Mouse (Mus musculus) forebrain, postnatal 0 days (tissue): ENCODE data around the gene Csf1. TPM values are rescaled to one million over a fixed set of nuclear protein-coding genes. Genes with fewer than 3 reads are reported as not detected.

ENCODE experiments used
- ATAC-seq: fragments of 200-750 bp; cut with Nextera tagmentation; 2 replicates; pipeline ENCODE4 v1.8.0; 2017; ENCODE audit warnings: mild to moderate bottlenecking, moderate library complexity
- DNase-seq: peaks from one replicate; pipeline ENCODE4 v3.0.0-alpha.2; 2015
- H3K27ac ChIP-seq: fragments of 300-500 bp; sonication (generic); 2 replicates; pipeline ENCODE4 v1.5.1; 2014; ENCODE audit warnings: low read depth, mild to moderate bottlenecking, antibody characterized with exemption, low read length, moderate library complexity, mixed read lengths
- H3K27me3 ChIP-seq: fragments of 300-500 bp; sonication (generic); 2 replicates; pipeline ENCODE4 v1.6.1; 2014; ENCODE audit warnings: mild to moderate bottlenecking, low read length, mixed read lengths; ENCODE audit not compliant: insufficient read depth
- H3K36me3 ChIP-seq: fragments of 300-500 bp; sonication (generic); 2 replicates; pipeline ENCODE4 v1.6.1; 2014; ENCODE audit warnings: mild to moderate bottlenecking, moderate library complexity; ENCODE audit not compliant: insufficient read depth
- H3K4me1 ChIP-seq: fragments of 300-500 bp; sonication (generic); 2 replicates; pipeline ENCODE4 v1.6.1; 2014; ENCODE audit warnings: antibody characterized with exemption; ENCODE audit not compliant: insufficient read depth
- H3K4me2 ChIP-seq: fragments of 300-500 bp; sonication (generic); 2 replicates; pipeline ENCODE4 v1.6.1; 2014; ENCODE audit warnings: low read depth, mild to moderate bottlenecking, moderate library complexity
- H3K4me3 ChIP-seq: fragments of 300-500 bp; sonication (generic); 2 replicates; pipeline ENCODE4 v1.5.1; 2014; ENCODE audit warnings: low read depth, low read length, mixed read lengths
- H3K9ac ChIP-seq: fragments of 300-500 bp; sonication (generic); 2 replicates; pipeline ENCODE4 v1.6.1; 2014; ENCODE audit warnings: mild to moderate bottlenecking
- H3K9me3 ChIP-seq: fragments of 300-500 bp; sonication (generic); 2 replicates; pipeline ENCODE4 v1.6.1; 2016; ENCODE audit warnings: low read length
- CTCF ChIP-seq: sonication (generic); IDR thresholded peaks from 2 replicates; pipeline ENCODE4 v1.5.1; 2016; ENCODE audit warnings: antibody characterized with exemption, control low read depth, low read depth
- WGBS: fragments of 180-500 bp; shearing (Covaris S2); extraction: QIAGEN DNeasy Blood & Tissue Kit; methylation state at CpG from one replicate; pipeline ENCODE4 v1.1.7; 2014; 5-methylcytosine and 5-hydroxymethylcytosine counted together
- polyA plus RNA-seq: library from polyadenylated mRNA; unstranded; fragments of >200 nt; fragmentation: Nextera tagmentation; extraction: Ambion mirVana; gene quantifications from 2 replicates; pipeline ENCODE4 v1.2.1, GENCODE M21; 2015
- total RNA-seq: library from RNA; depleted of rRNA; stranded (reverse); fragments of >200 nt; gene quantifications from 2 replicates; pipeline ENCODE4 v1.2.3, GENCODE M21; 2014

Gene Csf1
- total and polyA plus RNA-seq, 2 experiments from 2014 or later: 8.6 to 11.7 TPM

- no peak for TF ChIP-seq CTCF
- ATAC-seq: no peak
- no peak overlapping the region for H3K27ac ChIP-seq
Observed at GRCm38 (mm10) chr3:107768104-107768989, 8.1 kb upstream of the Csf1 start.

GRCm38 (mm10) chr3:107766804-107767203 lies 6.5 kb upstream of the Csf1 start:
- Histone ChIP-seq H3K9me3 (no peaks in the 10 kb centered on the region), H3K4me2 (no peak overlapping the region), H3K4me3 (no peak overlapping the region), H3K36me3 (no peaks in the 10 kb centered on the region), H3K27me3 (no peaks in the 10 kb centered on the region), H3K4me1 (no peaks in the 10 kb centered on the region), H3K27ac (no peak overlapping the region), H3K9ac (no peak overlapping the region)
- DNase-seq (no peak), ATAC-seq (no peak)
- WGBS: 73% methylated on average over 2 of the region's 2 CpGs
- TF ChIP-seq CTCF: no peak

More at GRCm38 (mm10) chr3:107768104-107768989, 8.1 kb upstream of the Csf1 start:
- Histone ChIP-seq H3K4me3 (no peak overlapping the region), H3K4me1 (no peaks in the 10 kb centered on the region), H3K9ac (no peak overlapping the region), H3K9me3 (no peaks in the 10 kb centered on the region), H3K36me3 (no peaks in the 10 kb centered on the region), H3K4me2 (no peak overlapping the region), H3K27me3 (no peaks in the 10 kb centered on the region)
- DNase-seq: no peak
- WGBS: 63% methylated on average over 8 of the region's 8 CpGs

- H3K36me3 ChIP-seq: no peaks in the 10 kb centered on the region
- no peaks in the 10 kb centered on the region for H3K27me3 ChIP-seq
- ATAC-seq (no peak), DNase-seq (no peak)
- 88% methylated on average over 2 of the region's 2 CpGs for WGBS
- H3K27ac ChIP-seq: no peak overlapping the region
- no peak overlapping the region for H3K4me2 ChIP-seq
- no peak overlapping the region for H3K4me3 ChIP-seq
- no peak overlapping the region for H3K9ac ChIP-seq
- no peaks in the 10 kb centered on the region for H3K9me3 ChIP-seq
- H3K4me1 ChIP-seq: no peaks in the 10 kb centered on the region
- no peak for TF ChIP-seq CTCF
Observed at GRCm38 (mm10) chr3:107765979-107766378, 5.7 kb upstream of the Csf1 start.

GRCm38 (mm10) chr3:107763552-107763951 lies 3.3 kb upstream of the Csf1 start:
- H3K4me2 ChIP-seq: no peak overlapping the region
- DNase-seq: no peak
- H3K27ac ChIP-seq: no peak overlapping the region
- no peak for ATAC-seq
- H3K9ac ChIP-seq: no peak overlapping the region
- no peaks in the 10 kb centered on the region for H3K27me3 ChIP-seq
- no peaks in the 10 kb centered on the region for H3K9me3 ChIP-seq
- TF ChIP-seq CTCF: no peak
- WGBS: 89% methylated on average over 4 of the region's 4 CpGs
- H3K4me3 ChIP-seq: no peak overlapping the region
- no peaks in the 10 kb centered on the region for H3K36me3 ChIP-seq
- no peaks in the 10 kb centered on the region for H3K4me1 ChIP-seq

GRCm38 (mm10) chr3:107761446-107761845 lies 1.2 kb upstream of the Csf1 start:
- Histone ChIP-seq H3K4me3 (no peak overlapping the region), H3K27me3 (no peaks in the 10 kb centered on the region), H3K9ac (no peak overlapping the region), H3K4me2 (no peak overlapping the region), H3K27ac (no peak overlapping the region), H3K4me1 (peaks cover 11% of the 10 kb centered on the region; the same call in 1 of the 2 replicates), H3K9me3 (no peaks in the 10 kb centered on the region), H3K36me3 (no peaks in the 10 kb centered on the region)
- DNase-seq (no peak), ATAC-seq (no peak)
- no peak for TF ChIP-seq CTCF
- 97% methylated on average over 5 of the region's 5 CpGs for WGBS

GRCm38 (mm10) chr3:107760771-107761170 lies 502 bp upstream of the Csf1 start:
- 36% methylated on average over 1 of the region's 1 CpGs for WGBS
- H3K9ac ChIP-seq: no peak overlapping the region
- no peak overlapping the region for H3K4me3 ChIP-seq
- H3K36me3 ChIP-seq: no peaks in the 10 kb centered on the region
- no peak for ATAC-seq
- H3K27me3 ChIP-seq: no peaks in the 10 kb centered on the region
- TF ChIP-seq CTCF: no peak
- DNase-seq: no peak
- no peak overlapping the region for H3K27ac ChIP-seq
- peak overlapping the region; percentile 93; the same call in 1 of the 2 replicates for H3K4me2 ChIP-seq
- no peaks in the 10 kb centered on the region for H3K9me3 ChIP-seq
- H3K4me1 ChIP-seq: peaks cover 11% of the 10 kb centered on the region; the same call in 1 of the 2 replicates

- H3K27ac ChIP-seq: no peak overlapping the region
- peaks cover 11% of the 10 kb centered on the region; the same call in 1 of the 2 replicates for H3K4me1 ChIP-seq
- H3K4me2 ChIP-seq: peak overlapping the region; percentile 93
- H3K4me3 ChIP-seq: peak overlapping the region; percentile 53
- H3K27me3 ChIP-seq: no peaks in the 10 kb centered on the region
- DNase-seq: no peak
- no peak for TF ChIP-seq CTCF
- no peak for ATAC-seq
- WGBS: 14% methylated on average over 3 of the region's 3 CpGs
- H3K36me3 ChIP-seq: no peaks in the 10 kb centered on the region
- H3K9ac ChIP-seq: no peak overlapping the region
- H3K9me3 ChIP-seq: no peaks in the 10 kb centered on the region
Observed at GRCm38 (mm10) chr3:107758638-107759037, 1.6 kb downstream of the Csf1 start.
